Mouse (Mus musculus) neural tube, embryonic 11.5 days (tissue): ENCODE measurements around the gene Flt3l. TPM values are rescaled to one million over a fixed set of nuclear protein-coding genes. Genes with fewer than 3 reads are reported as not detected.
"Not testable (repeated sequence)": the region's sequence is repeated elsewhere in the genome, so short reads cannot be mapped to it uniquely, and the experiment has no call there.

ENCODE experiments used
- ATAC-seq: fragments of 200-750 bp; cut with Nextera tagmentation; 2 replicates; pipeline ENCODE4 v1.8.0; 2017; ENCODE audit warnings: moderate number of reproducible peaks, mild to moderate bottlenecking, moderate TSS enrichment, moderate library complexity; ENCODE audit not compliant: insufficient read depth, low FRiP score, low TSS enrichment
- DNase-seq: peaks from one replicate; pipeline ENCODE4 v3.0.0-alpha.2; 2015; ENCODE audit warnings: low spot score
- H3K27ac ChIP-seq: fragments of 300-500 bp; sonication (generic); 2 replicates; pipeline ENCODE4 v1.5.1; 2014; ENCODE audit warnings: low read depth, mild to moderate bottlenecking, low read length
- H3K27me3 ChIP-seq: fragments of 300-500 bp; sonication (generic); 2 replicates; pipeline ENCODE4 v1.6.1; 2014; ENCODE audit warnings: mild to moderate bottlenecking, low read length, mixed read lengths; ENCODE audit not compliant: control insufficient read depth, insufficient read depth
- H3K36me3 ChIP-seq: fragments of 300-500 bp; sonication (generic); 2 replicates; pipeline ENCODE4 v1.6.1; 2014; ENCODE audit warnings: mild to moderate bottlenecking, low read length, moderate library complexity, mixed read lengths; ENCODE audit not compliant: control insufficient read depth, insufficient read depth
- H3K4me1 ChIP-seq: fragments of 300-500 bp; sonication (generic); 2 replicates; pipeline ENCODE4 v1.6.1; 2014; ENCODE audit warnings: low read length, mixed read lengths; ENCODE audit not compliant: control insufficient read depth, insufficient read depth
- H3K4me2 ChIP-seq: fragments of 300-500 bp; sonication (generic); 2 replicates; pipeline ENCODE4 v1.6.1; 2014; ENCODE audit warnings: low read depth, mild to moderate bottlenecking, moderate library complexity
- H3K4me3 ChIP-seq: fragments of 300-500 bp; sonication (generic); 2 replicates; pipeline ENCODE4 v1.5.1; 2014; ENCODE audit warnings: low read depth, low read length
- H3K9ac ChIP-seq: fragments of 300-500 bp; sonication (generic); 2 replicates; pipeline ENCODE4 v1.6.1; 2014; ENCODE audit warnings: mild to moderate bottlenecking, low read length
- H3K9me3 ChIP-seq: fragments of 300-500 bp; sonication (generic); 2 replicates; pipeline ENCODE4 v1.6.1; 2016; ENCODE audit warnings: low read length; ENCODE audit not compliant: control insufficient read depth
- WGBS: fragments of 180-500 bp; shearing (Covaris S2); extraction: QIAGEN DNeasy Blood & Tissue Kit; methylation state at CpG from one replicate; pipeline ENCODE4 v1.1.7; 2014; 5-methylcytosine and 5-hydroxymethylcytosine counted together
- polyA plus RNA-seq: library from polyadenylated mRNA; unstranded; fragments of >200 nt; fragmentation: Nextera tagmentation; extraction: Ambion mirVana; gene quantifications from 2 replicates; pipeline ENCODE4 v1.2.1, GENCODE M21; 2014

Flt3l gene
- polyA plus RNA-seq, 1 experiment from 2014 or later = 0.76 TPM

GRCm38 (mm10) chr7:45178550-45178949 is 42.3 kb upstream of the Flt3l start:
- 20% methylated on average over 7 of the region's 7 CpGs for WGBS
- no peak for DNase-seq
- H3K4me2 ChIP-seq = no peak overlapping the region
- H3K36me3 ChIP-seq = no peaks in the 10 kb centered on the region
- peaks cover 14% of the 10 kb centered on the region for H3K4me1 ChIP-seq
- H3K4me3 ChIP-seq = no peak overlapping the region
- no peak overlapping the region for H3K9ac ChIP-seq
- ATAC-seq = no peak
- H3K27ac ChIP-seq = no peak overlapping the region
- no peaks in the 10 kb centered on the region for H3K9me3 ChIP-seq
- H3K27me3 ChIP-seq = peaks cover 98% of the 10 kb centered on the region

- Histone ChIP-seq H3K4me2 (no peak overlapping the region), H3K27ac (no peak overlapping the region), H3K9me3 (no peaks in the 10 kb centered on the region), H3K9ac (no peak overlapping the region), H3K27me3 (peaks cover 76% of the 10 kb centered on the region), H3K4me3 (no peak overlapping the region), H3K36me3 (no peaks in the 10 kb centered on the region; the same call in 1 of the 2 replicates), H3K4me1 (peaks cover 8% of the 10 kb centered on the region)
- DNase-seq (no peak), ATAC-seq (no peak)
- 4% methylated on average over 25 of the region's 31 CpGs for WGBS
These were observed 40.1 kb upstream of the Flt3l start for GRCm38 (mm10) chr7:45176356-45176755.

- H3K4me3 ChIP-seq = no peak overlapping the region
- peaks cover 72% of the 10 kb centered on the region for H3K27me3 ChIP-seq
- peaks cover 6% of the 10 kb centered on the region for H3K4me1 ChIP-seq
- ATAC-seq (no peak), DNase-seq (no peak)
- H3K36me3 ChIP-seq = no peaks in the 10 kb centered on the region; the same call in 1 of the 2 replicates
- 3% methylated on average over 23 of the region's 23 CpGs for WGBS
- no peak overlapping the region for H3K4me2 ChIP-seq
- no peaks in the 10 kb centered on the region for H3K9me3 ChIP-seq
- H3K27ac ChIP-seq = no peak overlapping the region
- no peak overlapping the region for H3K9ac ChIP-seq
These were observed 39.7 kb upstream of the Flt3l start for GRCm38 (mm10) chr7:45175929-45176328.

GRCm38 (mm10) chr7:45175398-45175797 is 39.2 kb upstream of the Flt3l start:
- Histone ChIP-seq H3K27ac (no peak overlapping the region), H3K4me2 (no peak overlapping the region), H3K9me3 (no peaks in the 10 kb centered on the region), H3K4me3 (no peak overlapping the region), H3K4me1 (peaks cover 6% of the 10 kb centered on the region), H3K36me3 (no peaks in the 10 kb centered on the region; the same call in 1 of the 2 replicates), H3K27me3 (peaks cover 66% of the 10 kb centered on the region), H3K9ac (no peak overlapping the region)
- 3% methylated on average over 13 of the region's 13 CpGs for whole genome bisulfite sequencing
- no peak for ATAC-seq
- DNase-seq = no peak

- Histone ChIP-seq H3K9me3 (peaks cover 2% of the 10 kb centered on the region), H3K27ac (no peak overlapping the region), H3K4me1 (peaks cover 6% of the 10 kb centered on the region), H3K36me3 (no peaks in the 10 kb centered on the region; the same call in 1 of the 2 replicates), H3K27me3 (peaks cover 61% of the 10 kb centered on the region), H3K9ac (no peak overlapping the region), H3K4me3 (no peak overlapping the region), H3K4me2 (peak overlapping the region; percentile 4; the same call in 1 of the 2 replicates)
- peak; percentile 32 for DNase-seq
- ATAC-seq = no peak
- 4% methylated on average over 29 of the region's 29 CpGs for WGBS
These were observed 38.5 kb upstream of the Flt3l start for GRCm38 (mm10) chr7:45174567-45175280.

- not testable (repeated sequence) for DNase-seq, ATAC-seq
These were observed 37.5 kb upstream of the Flt3l start for GRCm38 (mm10) chr7:45173772-45174171.

GRCm38 (mm10) chr7:45172974-45173373 is 36.7 kb upstream of the Flt3l start:
- H3K27ac ChIP-seq = no peak overlapping the region
- H3K9me3 ChIP-seq = peaks cover 8% of the 10 kb centered on the region
- no peaks in the 10 kb centered on the region; the same call in 1 of the 2 replicates for H3K36me3 ChIP-seq
- no peak overlapping the region for H3K4me3 ChIP-seq
- ATAC-seq (no peak), DNase-seq (no peak)
- no peak overlapping the region for H3K9ac ChIP-seq
- WGBS = 64% methylated on average over 7 of the region's 7 CpGs
- H3K4me1 ChIP-seq = peaks cover 6% of the 10 kb centered on the region
- no peak overlapping the region for H3K4me2 ChIP-seq
- H3K27me3 ChIP-seq = peaks cover 60% of the 10 kb centered on the region

More at GRCm38 (mm10) chr7:45173772-45174171, 37.5 kb upstream of the Flt3l start:
- H3K9me3 ChIP-seq, H3K9ac ChIP-seq, H3K27ac ChIP-seq, H3K4me1 ChIP-seq, H3K36me3 ChIP-seq, H3K4me3 ChIP-seq, H3K4me2 ChIP-seq: not testable (repeated sequence)
- WGBS = 60% methylated on average over 1 of the region's 1 CpGs
- H3K27me3 ChIP-seq = peaks cover 61% of the 10 kb centered on the region

GRCm38 (mm10) chr7:45169495-45169894 is 33.3 kb upstream of the Flt3l start:
- Histone ChIP-seq H3K36me3 (no peaks in the 10 kb centered on the region; the same call in 1 of the 2 replicates), H3K4me2 (no peak overlapping the region), H3K9me3 (peaks cover 8% of the 10 kb centered on the region), H3K27me3 (peaks cover 58% of the 10 kb centered on the region), H3K4me3 (no peak overlapping the region), H3K9ac (no peak overlapping the region), H3K27ac (no peak overlapping the region), H3K4me1 (no peaks in the 10 kb centered on the region)
- no peak for ATAC-seq
- WGBS = 97% methylated on average over 3 of the region's 3 CpGs
- DNase-seq = no peak

- Histone ChIP-seq H3K4me2 (no peak overlapping the region), H3K36me3 (no peaks in the 10 kb centered on the region; the same call in 1 of the 2 replicates), H3K9ac (no peak overlapping the region), H3K4me1 (peaks cover 3% of the 10 kb centered on the region), H3K4me3 (no peak overlapping the region), H3K27ac (no peak overlapping the region), H3K27me3 (peaks cover 59% of the 10 kb centered on the region), H3K9me3 (peaks cover 8% of the 10 kb centered on the region)
- no peak for ATAC-seq
- WGBS = 3% methylated on average over 24 of the region's 24 CpGs
- DNase-seq = no peak
These were observed 32.4 kb upstream of the Flt3l start for GRCm38 (mm10) chr7:45168656-45169055.
